Mouse (Mus musculus) ovary, postnatal 14 days (tissue): ENCODE results near the gene Upf1.
A peak's percentile ranks its signal among the peaks of the same experiment; 100 is the strongest.

ENCODE experiments used
- DNase-seq: peaks from one replicate; pipeline ENCODE4 v3.0.0; 2022; ENCODE audit warnings: low spot score

Gene Upf1

DNA sequence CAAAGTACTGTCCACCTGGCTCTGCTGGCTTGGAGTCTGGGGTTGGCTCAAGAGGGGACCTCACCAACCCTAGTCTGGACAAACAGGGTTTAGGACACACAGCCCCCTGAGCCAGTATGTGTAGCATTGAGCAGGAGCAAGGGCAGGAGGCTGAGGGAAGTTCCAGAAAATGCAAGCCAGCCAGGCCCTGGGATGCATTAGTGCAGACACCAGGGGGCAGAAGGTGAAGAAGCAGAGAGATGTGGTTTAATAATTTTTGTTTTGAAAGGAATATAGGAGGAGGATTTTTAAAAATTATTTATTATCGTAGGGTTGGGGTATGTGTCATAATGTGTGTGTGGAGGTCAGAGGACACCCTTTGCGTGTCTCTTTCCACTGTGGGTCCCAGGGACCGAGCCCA lies 29.4 kb downstream of the Upf1 start:
- DNase-seq, result no peak

DNA sequence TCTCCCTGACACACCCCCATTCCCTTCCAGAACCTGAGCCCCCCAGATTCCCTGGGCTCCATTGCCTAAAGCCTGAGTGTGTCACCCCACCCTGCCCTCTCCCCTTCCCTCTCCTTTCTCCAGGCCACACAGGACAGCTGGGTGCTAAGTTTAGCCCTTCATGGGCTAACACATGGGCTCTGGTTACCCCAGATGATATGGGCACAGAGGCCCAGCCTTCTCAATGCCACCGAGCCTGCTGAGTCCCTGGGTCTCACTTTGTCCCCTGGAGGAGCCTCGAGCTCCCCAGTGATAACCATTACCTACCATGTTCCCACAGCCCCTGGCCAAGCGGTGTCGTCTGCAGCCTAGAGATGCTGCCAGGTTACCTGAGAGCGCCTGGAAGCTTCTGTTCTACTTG lies 35.2 kb downstream of the Upf1 start:
- DNase-seq, result no peak

- no peak for DNase-seq
Observed at GRCm38 (mm10) chr8:70316511-70317504, 36.3 kb downstream of the Upf1 start.

DNA sequence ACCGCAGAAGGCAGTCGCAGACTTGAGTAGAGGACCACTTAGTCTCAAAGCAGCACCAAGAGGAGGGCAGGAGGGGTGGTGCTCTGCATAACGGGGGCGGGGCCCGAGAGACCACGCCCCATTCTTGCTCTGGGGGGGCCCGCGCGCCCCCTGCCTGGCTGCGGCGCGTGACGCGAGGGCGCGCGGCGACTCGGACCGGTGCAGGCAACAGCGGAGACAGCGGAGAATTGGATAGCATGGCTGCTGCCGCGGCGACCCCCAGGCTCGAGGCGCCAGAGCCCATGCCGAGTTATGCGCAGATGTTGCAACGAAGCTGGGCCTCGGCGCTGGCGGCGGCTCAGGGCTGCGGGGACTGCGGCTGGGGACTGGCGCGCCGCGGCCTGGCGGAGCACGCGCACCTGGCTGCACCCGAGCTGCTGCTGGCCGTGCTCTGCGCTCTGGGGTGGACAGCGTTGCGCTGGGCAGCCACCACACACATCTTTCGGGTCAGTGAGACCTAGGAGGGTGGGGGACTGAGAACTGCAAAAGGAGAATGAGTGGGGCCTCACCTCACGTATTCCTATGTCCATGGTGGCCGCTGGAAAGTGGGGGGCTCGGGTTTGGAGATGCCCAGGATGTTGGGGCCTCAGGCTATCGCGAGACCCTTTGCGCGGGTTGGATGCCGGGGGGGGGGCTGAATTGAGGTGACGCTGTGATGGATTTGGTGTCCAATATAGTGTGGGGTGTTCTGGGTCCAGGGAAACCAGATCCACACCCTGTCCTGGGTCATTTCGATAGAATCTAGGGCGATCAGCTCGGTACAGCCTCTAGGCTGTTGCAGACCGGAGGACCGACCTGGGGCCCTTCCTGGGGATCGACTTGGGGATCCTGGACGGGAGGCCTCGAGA lies 37.2 kb downstream of the Upf1 start, which contains the start of gene Cers1:
TSS of gene Cers1 (plus strand) at position 152 of the 887 bp plus-strand sequence.
- peak; percentile 46 for DNase-seq

- no peak for DNase-seq
Observed at GRCm38 (mm10) chr8:70313399-70313798, 39.7 kb downstream of the Upf1 start.

DNA sequence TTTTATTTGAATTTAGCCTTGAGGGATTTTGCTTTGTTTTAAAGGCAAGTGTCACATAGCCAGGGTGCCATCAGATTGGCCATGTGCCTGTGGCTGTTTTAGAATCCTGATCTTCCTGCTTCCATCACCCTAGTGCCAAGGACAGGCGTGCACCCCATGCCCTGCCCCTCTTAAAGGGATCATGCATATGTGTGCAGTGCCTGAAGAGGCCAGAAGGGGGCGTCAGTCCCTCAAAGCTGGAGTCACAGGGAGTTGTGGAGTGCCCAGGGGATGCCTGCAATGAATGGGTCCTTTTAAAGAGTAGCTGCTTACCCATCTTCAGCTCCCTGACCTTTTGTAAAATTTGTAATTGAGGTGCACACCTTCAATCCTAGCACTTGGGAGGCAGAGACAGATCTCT lies 43.8 kb downstream of the Upf1 start:
- DNase-seq, result no peak

GRCm38 (mm10) chr8:70302901-70303300 lies 50.2 kb downstream of the Upf1 start:
- no peak for DNase-seq

DNA sequence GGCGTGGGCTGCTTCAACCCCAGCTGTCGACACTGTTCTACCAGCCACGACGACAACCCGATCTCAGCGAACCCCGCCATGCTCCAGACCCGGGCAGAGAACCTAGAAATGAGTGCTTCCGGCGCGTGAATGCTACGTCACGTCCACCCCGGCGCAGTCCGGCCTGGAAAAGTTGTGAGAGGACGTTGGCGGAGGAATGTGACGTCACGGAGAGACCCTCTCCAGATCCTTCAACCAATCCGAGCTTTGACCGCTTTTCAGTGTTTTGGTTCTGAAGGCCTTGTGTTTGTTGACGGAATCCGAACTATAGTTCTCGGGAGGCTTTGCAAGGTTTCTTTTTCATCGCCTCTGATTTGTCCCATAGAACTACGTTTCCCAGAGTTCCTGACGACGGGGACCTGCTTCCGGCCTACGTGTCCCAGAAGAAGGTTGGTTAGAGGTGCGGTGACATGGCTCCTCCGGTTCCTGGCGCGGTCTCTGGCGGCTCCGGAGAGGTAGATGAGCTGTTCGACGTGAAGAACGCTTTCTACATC lies 50.7 kb downstream of the Upf1 start, which contains the start of the genes Ddx49 and Cope:
TSS of gene Ddx49 (minus strand) at position 132 of the 533 bp plus-strand sequence.
TSS of gene Cope (plus strand) at position 161 of the 533 bp plus-strand sequence.
- peak; percentile 91 for DNase-seq

GRCm38 (mm10) chr8:70300881-70301280 lies 52.2 kb downstream of the Upf1 start:
- no peak for DNase-seq

DNA sequence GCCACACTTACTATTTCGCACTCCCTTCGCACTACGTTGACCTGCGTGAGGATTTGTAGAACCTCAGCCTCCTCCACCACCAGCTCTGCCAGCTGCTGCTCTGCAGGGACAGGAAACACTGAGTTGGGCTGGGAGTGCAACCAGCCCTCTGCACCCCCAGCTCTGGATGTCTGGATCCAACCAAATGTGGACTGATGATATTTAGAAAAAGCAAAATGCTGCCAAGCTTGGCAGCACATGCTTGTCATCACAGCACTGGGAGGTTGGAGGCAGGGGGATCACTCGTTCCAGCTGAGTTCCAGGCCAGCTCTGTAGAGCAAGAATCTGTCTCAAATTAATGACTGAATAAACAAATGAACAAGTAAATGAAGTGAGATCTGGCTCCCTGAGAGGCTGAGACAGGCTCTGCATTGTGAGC lies 59.1 kb downstream of the Upf1 start:
- no peak for DNase-seq

- DNase-seq, result no peak
Observed at GRCm38 (mm10) chr8:70286737-70287136, 66.3 kb downstream of the Upf1 start.

DNA sequence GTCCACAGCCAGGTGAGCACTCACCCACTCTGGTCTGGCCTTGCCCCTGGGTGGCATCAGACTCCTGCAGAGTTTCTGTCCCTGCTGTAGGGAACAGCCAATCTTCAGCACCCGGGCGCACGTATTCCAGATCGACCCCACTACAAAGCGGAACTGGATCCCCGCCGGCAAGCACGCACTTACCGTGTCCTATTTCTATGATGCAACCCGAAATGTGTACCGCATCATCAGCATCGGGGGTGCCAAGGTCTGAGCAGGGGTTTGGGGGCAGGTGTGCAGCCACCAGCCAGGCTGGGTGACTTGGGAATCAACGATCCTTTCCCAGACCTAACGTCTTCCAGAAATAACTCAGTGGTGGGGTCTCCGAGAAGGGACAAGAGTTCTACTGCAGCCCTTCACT lies 67.8 kb downstream of the Upf1 start:
- no peak for DNase-seq

DNA sequence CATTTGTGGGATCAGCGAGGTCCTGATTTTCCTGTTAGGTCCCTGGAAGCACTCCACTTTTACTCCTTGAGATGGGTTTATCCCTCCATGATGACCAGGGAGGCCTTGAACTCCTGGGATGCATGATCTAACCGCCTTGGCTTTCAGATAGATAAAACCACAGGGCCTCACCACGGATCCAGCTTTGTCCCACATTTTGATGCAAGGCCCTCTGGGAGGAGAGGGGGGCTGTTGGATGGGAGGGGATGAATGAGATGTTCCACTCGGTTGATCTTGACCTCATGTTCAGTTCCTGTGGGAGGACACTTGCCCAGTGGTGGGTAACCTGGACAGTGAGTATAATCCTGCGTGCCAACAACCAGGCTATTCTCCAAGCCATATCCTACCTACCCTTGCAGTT lies 68.7 kb downstream of the Upf1 start:
- DNase-seq, result no peak

- DNase-seq, result no peak
Observed at GRCm38 (mm10) chr8:70283136-70284077, 69.7 kb downstream of the Upf1 start.

DNA sequence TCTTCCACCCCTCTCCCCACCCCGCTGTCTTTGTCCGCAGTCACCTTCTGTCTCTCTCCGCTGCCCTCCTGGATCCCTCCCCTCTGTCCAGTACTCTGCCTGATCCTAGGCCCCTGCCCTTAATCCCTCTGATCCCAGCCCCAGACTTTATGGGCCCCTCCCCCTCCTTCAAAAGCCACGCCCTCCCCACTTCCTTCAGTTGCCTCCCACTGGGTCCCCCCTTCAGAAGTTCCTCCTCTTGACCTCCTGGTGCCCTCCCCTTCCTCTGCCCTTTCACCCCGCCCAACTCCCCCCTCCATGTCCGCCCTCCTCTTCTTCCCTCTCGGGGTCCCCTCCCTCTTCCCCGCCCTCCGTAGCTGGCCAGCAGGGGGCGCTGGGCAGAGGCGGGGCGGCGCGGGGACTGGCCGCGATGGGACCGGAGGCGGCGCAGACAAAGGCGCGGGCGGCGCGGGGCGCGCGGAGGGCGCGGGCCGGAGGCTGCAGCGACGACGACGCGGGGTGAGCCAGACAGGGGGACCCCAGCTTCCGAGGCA lies 70.4 kb downstream of the Upf1 start, which contains the start of gene Homer3:
TSS of gene Homer3 (plus strand) at position 225 of the 533 bp plus-strand sequence.
- peak; percentile 92 for DNase-seq
